Mouse (Mus musculus) stomach, postnatal 0 days (tissue): Measurements from ENCODE around the gene Ptprk. TPM values are rescaled to one million over a fixed set of nuclear protein-coding genes. Genes with fewer than 3 reads are reported as not detected.
A peak's percentile ranks its signal among the peaks of the same experiment; 100 is the strongest.

Experiments
- ATAC-seq: fragments of 200-750 bp; cut with Nextera tagmentation; 2 replicates; pipeline ENCODE4 v1.8.0; 2017; ENCODE audit not compliant: low FRiP score, low TSS enrichment
- DNase-seq: peaks from one replicate; pipeline ENCODE4 v3.0.0-alpha.2; 2016; ENCODE audit warnings: low spot score
- H3K27ac ChIP-seq: fragments of 300-500 bp; sonication (generic); replicated peaks from 2 replicates; pipeline ENCODE4 v1.5.1; 2014; ENCODE audit warnings: mild to moderate bottlenecking, control low read depth
- H3K27me3 ChIP-seq: fragments of 300-500 bp; sonication (generic); 2 replicates; pipeline ENCODE4 v1.6.1; 2014; ENCODE audit warnings: low read length; ENCODE audit not compliant: control insufficient read depth, insufficient read depth
- H3K36me3 ChIP-seq: fragments of 300-500 bp; sonication (generic); 2 replicates; pipeline ENCODE4 v1.6.1; 2014; ENCODE audit warnings: low read length, mixed read lengths; ENCODE audit not compliant: control insufficient read depth, insufficient read depth
- H3K4me1 ChIP-seq: fragments of 300-500 bp; sonication (generic); replicated peaks from 2 replicates; pipeline ENCODE4 v1.6.1; 2014; ENCODE audit warnings: antibody characterized with exemption; ENCODE audit not compliant: control insufficient read depth, insufficient read depth
- H3K4me2 ChIP-seq: fragments of 300-500 bp; sonication (generic); replicated peaks from 2 replicates; pipeline ENCODE4 v1.6.1; 2014; ENCODE audit warnings: low read depth, mild to moderate bottlenecking, control low read depth, moderate library complexity
- H3K4me3 ChIP-seq: fragments of 300-500 bp; sonication (generic); 2 replicates; pipeline ENCODE4 v1.5.1; 2014; ENCODE audit warnings: low read depth, low read length, control low read depth
- H3K9ac ChIP-seq: fragments of 300-500 bp; sonication (generic); 2 replicates; pipeline ENCODE4 v1.6.1; 2014; ENCODE audit warnings: mild to moderate bottlenecking, low read length, control low read depth, mixed read lengths
- H3K9me3 ChIP-seq: fragments of 300-500 bp; sonication (generic); 2 replicates; pipeline ENCODE4 v1.6.1; 2016; ENCODE audit warnings: low read length; ENCODE audit not compliant: control insufficient read depth
- CTCF ChIP-seq: IDR thresholded peaks from 2 replicates; pipeline ENCODE4 v1.5.1; 2016; ENCODE audit warnings: antibody characterized with exemption, low read depth, mild to moderate bottlenecking, moderate library complexity
- EP300 ChIP-seq: optimal IDR thresholded peaks from 2 replicates; pipeline ENCODE3; 2016; ENCODE audit warnings: antibody characterized with exemption
- WGBS: fragments of 180-500 bp; shearing (Covaris S2); extraction: QIAGEN DNeasy Blood & Tissue Kit; methylation state at CpG from one replicate; pipeline ENCODE4 v1.1.7; 2014; 5-methylcytosine and 5-hydroxymethylcytosine counted together
- polyA plus RNA-seq: library from polyadenylated mRNA; unstranded; fragments of >200 nt; fragmentation: Nextera tagmentation; extraction: Ambion mirVana; gene quantifications from 2 replicates; pipeline ENCODE4 v1.2.1, GENCODE M21; 2015

Ptprk gene
- polyA plus RNA-seq, 1 experiment from 2014 or later, result 26.9 TPM

DNA sequence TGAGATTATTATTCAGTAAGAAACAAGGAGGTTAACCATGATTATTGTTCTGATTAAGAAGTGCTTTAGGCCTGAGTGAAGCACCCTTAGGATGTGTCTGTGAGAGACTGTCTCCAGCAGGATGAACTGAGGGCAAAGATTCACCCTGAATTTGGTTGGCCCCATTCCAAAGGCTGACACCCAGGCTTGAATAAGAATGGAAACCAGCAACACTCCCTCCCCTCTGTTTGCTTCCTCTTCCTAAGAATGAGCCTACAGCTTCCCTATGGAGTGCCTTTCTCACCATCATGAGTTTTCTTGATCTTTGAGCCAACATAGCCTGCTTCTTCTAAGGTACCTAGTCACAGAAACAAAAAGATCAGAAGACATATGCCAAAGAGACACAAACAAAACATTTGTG is 350.8 kb downstream of the Ptprk start:
- Histone ChIP-seq H3K4me1 (no peaks in the 10 kb centered on the region), H3K9me3 (no peaks in the 10 kb centered on the region), H3K36me3 (no peaks in the 10 kb centered on the region), H3K27me3 (no peaks in the 10 kb centered on the region), H3K9ac (no peak overlapping the region), H3K4me2 (no peak overlapping the region), H3K27ac (no peak overlapping the region), H3K4me3 (no peak overlapping the region)
- ATAC-seq, result no peak
- TF ChIP-seq CTCF (no peak), EP300 (no peak)
- no peak for DNase-seq

- H3K27me3 ChIP-seq, result no peaks in the 10 kb centered on the region
- no peaks in the 10 kb centered on the region for H3K4me1 ChIP-seq
- TF ChIP-seq CTCF (no peak), EP300 (no peak)
- no peak for DNase-seq
- no peaks in the 10 kb centered on the region for H3K36me3 ChIP-seq
- no peak overlapping the region for H3K4me3 ChIP-seq
- no peak overlapping the region for H3K27ac ChIP-seq
- H3K9me3 ChIP-seq, result no peaks in the 10 kb centered on the region
- ATAC-seq, result no peak
- no peak overlapping the region for H3K9ac ChIP-seq
- no peak overlapping the region for H3K4me2 ChIP-seq
- WGBS, result 89% methylated on average over 1 of the region's 1 CpGs
Measured at GRCm38 (mm10) chr10:28436084-28436483, 361.5 kb downstream of the Ptprk start.

GRCm38 (mm10) chr10:28449853-28450252 is 375.2 kb downstream of the Ptprk start:
- no peak overlapping the region for H3K27ac ChIP-seq
- no peaks in the 10 kb centered on the region for H3K27me3 ChIP-seq
- no peak overlapping the region for H3K4me2 ChIP-seq
- ATAC-seq (peak; percentile 93), DNase-seq (peak; percentile 56)
- no peak overlapping the region for H3K9ac ChIP-seq
- no peaks in the 10 kb centered on the region for H3K4me1 ChIP-seq
- H3K36me3 ChIP-seq, result no peaks in the 10 kb centered on the region
- no peaks in the 10 kb centered on the region for H3K9me3 ChIP-seq
- 32% methylated on average over 4 of the region's 4 CpGs for WGBS
- H3K4me3 ChIP-seq, result no peak overlapping the region
- TF ChIP-seq CTCF, result no peak
- no peak for TF ChIP-seq EP300

DNA sequence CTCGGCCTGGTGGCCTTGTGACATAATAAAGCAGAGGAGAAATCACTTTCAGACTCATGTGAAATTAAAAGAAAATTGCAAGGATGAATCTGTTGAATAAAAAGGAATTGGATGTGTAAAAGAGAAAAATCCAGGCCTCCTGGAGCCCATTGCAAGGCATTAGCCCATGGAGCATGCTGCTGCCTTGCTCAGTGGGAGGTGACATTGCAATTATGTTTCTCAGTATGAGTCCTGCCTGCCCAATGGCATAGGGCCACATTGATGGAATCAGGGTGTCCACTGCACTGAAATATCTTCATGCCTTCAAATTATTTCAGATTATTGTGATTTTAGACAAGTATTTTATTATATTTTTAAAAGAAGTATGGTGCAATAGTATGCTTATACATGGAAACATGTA is 376.0 kb downstream of the Ptprk start:
- no peak for TF ChIP-seq EP300
- Histone ChIP-seq H3K4me3 (no peak overlapping the region), H3K27ac (no peak overlapping the region), H3K9ac (no peak overlapping the region), H3K4me1 (no peaks in the 10 kb centered on the region), H3K36me3 (no peaks in the 10 kb centered on the region), H3K27me3 (no peaks in the 10 kb centered on the region), H3K9me3 (no peaks in the 10 kb centered on the region), H3K4me2 (no peak overlapping the region)
- ATAC-seq, result no peak
- no peak for DNase-seq
- 74% methylated on average over 1 of the region's 1 CpGs for WGBS

- Histone ChIP-seq H3K36me3 (no peaks in the 10 kb centered on the region), H3K4me3 (no peak overlapping the region), H3K27ac (no peak overlapping the region), H3K9ac (no peak overlapping the region), H3K27me3 (no peaks in the 10 kb centered on the region), H3K4me1 (no peaks in the 10 kb centered on the region), H3K4me2 (no peak overlapping the region), H3K9me3 (no peaks in the 10 kb centered on the region)
- ATAC-seq, result no peak
- TF ChIP-seq EP300 (no peak), CTCF (no peak)
- 89% methylated on average over 1 of the region's 1 CpGs for WGBS
- no peak for DNase-seq
Measured at GRCm38 (mm10) chr10:28458027-28458426, 383.4 kb downstream of the Ptprk start.

GRCm38 (mm10) chr10:28459963-28460362 is 385.3 kb downstream of the Ptprk start:
- no peaks in the 10 kb centered on the region for H3K4me1 ChIP-seq
- no peak overlapping the region for H3K4me2 ChIP-seq
- H3K36me3 ChIP-seq, result no peaks in the 10 kb centered on the region
- ATAC-seq, result peak; percentile 56; the same call in 1 of the 2 replicates
- H3K4me3 ChIP-seq, result no peak overlapping the region
- TF ChIP-seq EP300, result no peak
- no peak for TF ChIP-seq CTCF
- 54% methylated on average over 1 of the region's 1 CpGs for WGBS
- no peaks in the 10 kb centered on the region for H3K27me3 ChIP-seq
- no peaks in the 10 kb centered on the region for H3K9me3 ChIP-seq
- DNase-seq, result no peak
- H3K9ac ChIP-seq, result no peak overlapping the region
- no peak overlapping the region for H3K27ac ChIP-seq
